In genomic region chr10:80295618-80296425, GRCm38 (mm10) we compare ENCODE assay signal across 8 mouse cellular contexts. TPM values are rescaled to one million over a fixed set of nuclear protein-coding genes. Genes with fewer than 3 reads are reported as not detected.
DNase-seq lines count a peak whose midpoint lies in the region; ATAC-seq and TF ChIP-seq lines count a peak whose summit lies in the region.

TSS of gene Apc2 (plus strand) at chr10:80295977.

- peaks cover 31% of the 10 kb centered on the region for H3K79me2 ChIP-seq in C2C12 (ENCODE audit: control insufficient read depth, insufficient read depth)

- peak; percentile 79 for TF ChIP-seq CTCF in C2C12 (IDR thresholded peaks at IDR 0.05; ENCODE audit: control insufficient read depth, insufficient read depth, insufficient read length)
- TF ChIP-seq CTCF in brain, embryonic 14.5 days (IDR thresholded peaks at IDR 0.05; ENCODE audit: borderline replicate concordance, extremely low read depth, insufficient read depth, insufficient read length), result peak; percentile 60

- H3K4me3 ChIP-seq in C2C12 (ENCODE audit: insufficient read depth, poor library complexity, severe bottlenecking), result no peak within 1 kb of the TSS
- H3K4me3 ChIP-seq in erythroblast, embryonic 14.5 days (replicated peaks), result peak within 1 kb of the TSS; percentile 42
- H3K4me3 ChIP-seq in heart, embryonic 12.5 days, result peak within 1 kb of the TSS; percentile 48
- peak within 1 kb of the TSS; percentile 41 for H3K4me3 ChIP-seq in kidney, embryonic 16.5 days (ENCODE audit: low read length)

- H3K27ac ChIP-seq in heart, embryonic 12.5 days (ENCODE audit: poor library complexity, severe bottlenecking), result no peak within 1 kb of the TSS
- H3K27ac ChIP-seq in kidney, embryonic 16.5 days (ENCODE audit: low read length), result 0 out of 2 replicates have a peak within 1 kb of the TSS, but pooled peaks have one; percentile 3

- H3K79me3 ChIP-seq in C2C12 (ENCODE audit: low read depth), result peaks cover 17% of the 10 kb centered on the region

- no peaks in the 10 kb centered on the region for H3K9me3 ChIP-seq in erythroblast, embryonic 14.5 days (ENCODE audit: control insufficient read depth, low read length)
- H3K9me3 ChIP-seq in heart, embryonic 12.5 days (replicated peaks), result no peaks in the 10 kb centered on the region
- no peaks in the 10 kb centered on the region for H3K9me3 ChIP-seq in kidney, embryonic 16.5 days (ENCODE audit: low read length)

- H3K9ac ChIP-seq in heart, embryonic 12.5 days, result peak within 1 kb of the TSS; percentile 74
- H3K9ac ChIP-seq in kidney, embryonic 16.5 days (replicated peaks; ENCODE audit: low read length), result peak within 1 kb of the TSS; percentile 55

- H3ac ChIP-seq in C2C12 (ENCODE audit: control insufficient read depth, insufficient read length, low read depth), result peak within 1 kb of the TSS; percentile 85

- H3K27me3 ChIP-seq in C2C12 (ENCODE audit: control insufficient read depth, insufficient read depth, insufficient read length), result peaks cover 31% of the 10 kb centered on the region
- peaks cover 51% of the 10 kb centered on the region for H3K27me3 ChIP-seq in erythroblast, embryonic 14.5 days (ENCODE audit: control insufficient read depth)
- H3K27me3 ChIP-seq in heart, embryonic 12.5 days (replicated peaks), result peaks cover 46% of the 10 kb centered on the region
- peaks cover 38% of the 10 kb centered on the region for H3K27me3 ChIP-seq in kidney, embryonic 16.5 days (ENCODE audit: insufficient read depth, low read length)

- H3K4me2 ChIP-seq in heart, embryonic 12.5 days, result peak within 1 kb of the TSS; percentile 83
- H3K4me2 ChIP-seq in kidney, embryonic 16.5 days (replicated peaks; ENCODE audit: low read depth, low read length), result peak within 1 kb of the TSS; percentile 64

- peaks cover 62% of the 10 kb centered on the region for H3K4me1 ChIP-seq in erythroblast, embryonic 14.5 days (ENCODE audit: control insufficient read depth)
- H3K4me1 ChIP-seq in heart, embryonic 12.5 days (replicated peaks), result peaks cover 34% of the 10 kb centered on the region
- peaks cover 17% of the 10 kb centered on the region for H3K4me1 ChIP-seq in kidney, embryonic 16.5 days (ENCODE audit: insufficient read depth, low read length)

- peak; percentile 43; the same call in 1 of the 2 replicates for ATAC-seq in heart, embryonic 12.5 days (ENCODE audit: insufficient number of reproducible peaks, low FRiP score)
- ATAC-seq in kidney, embryonic 16.5 days (ENCODE audit: low FRiP score, low TSS enrichment), result peak; percentile 47
- peak; percentile 29; the same call in 1 of the 2 replicates for ATAC-seq in monocyte, adult 5-6 weeks (replicated peaks; ENCODE audit: insufficient number of reproducible peaks, low FRiP score, low TSS enrichment, poor library complexity, severe bottlenecking)

- no peak for TF ChIP-seq POLR2A in brain, embryonic 14.5 days (IDR thresholded peaks at IDR 0.05; ENCODE audit: borderline replicate concordance, extremely low read depth, insufficient read depth, insufficient read length, poor library complexity, severe bottlenecking)

- peak; percentile 97 for DNase-seq in brain, embryonic 14.5 days (ENCODE audit: low read depth)
- DNase-seq in liver, result peak; percentile 75
- peak; percentile 69 to 77 for DNase-seq in spleen, postnatal 36 days (ENCODE audit: low spot score in 2 of 2)

- H3K36me3 ChIP-seq in C2C12 (ENCODE audit: control insufficient read depth, insufficient read depth), result peaks cover 29% of the 10 kb centered on the region
- peaks cover 24% of the 10 kb centered on the region for H3K36me3 ChIP-seq in erythroblast, embryonic 14.5 days (ENCODE audit: control insufficient read depth)
- H3K36me3 ChIP-seq in heart, embryonic 12.5 days, result peaks cover 21% of the 10 kb centered on the region
- H3K36me3 ChIP-seq in kidney, embryonic 16.5 days (ENCODE audit: insufficient read depth, low read length), result peaks cover 15% of the 10 kb centered on the region

- WGBS in heart, embryonic 12.5 days, result 1% methylated on average over 26 of the region's 26 CpGs
- 1% methylated on average over 26 of the region's 26 CpGs for WGBS in kidney, embryonic 16.5 days

TF ChIP-seq in C2C12, 6 proteins besides CTCF, POLR2A, EP300 and RAD21:
- TF ChIP-seq MAX (IDR thresholded peaks at IDR 0.05) (no peak), MYOG (IDR thresholded peaks at IDR 0.05; ENCODE audit: control insufficient read depth, extremely low read depth, insufficient read length) (no peak), MYOD1 (IDR thresholded peaks at IDR 0.05; ENCODE audit: control insufficient read depth, insufficient read length, low read depth) (peak; percentile 13)

RNA-seq across cellular contexts. Expression of gene Apc2, which starts in this region (rescaled TPM):
- polyA plus RNA-seq in C2C12 (2012; fragmentation: generic; extraction: Trizol), result 0.20 TPM
- 189 and 292 TPM in 2 replicates for polyA plus RNA-seq in brain, embryonic 14.5 days (2012; rRNA removed)
- under 0.01 TPM in 1 of 2 replicates, not detected in the other for polyA plus RNA-seq in erythroblast, embryonic 14.5 days (2012)
- polyA plus RNA-seq in heart, embryonic 12.5 days (2016; fragmentation: Nextera tagmentation; extraction: Ambion mirVana), result 0.89 and 1.4 TPM in 2 replicates
- 1.6 and 1.9 TPM in 2 replicates for polyA plus RNA-seq in kidney, embryonic 16.5 days (2015; fragmentation: Nextera tagmentation; extraction: Ambion mirVana)
- total RNA-seq in monocyte, adult 5-6 weeks (2017), result 2.3 TPM in 1 of 3 replicates, not detected in the others

Comparison
In these comparisons a context has a peak if more than half of its experiments do, and no peak if none do; other contexts are left out.
1. RNA of gene Apc2 (polyA plus RNA-seq): 189 to 292 TPM in brain, embryonic 14.5 days; 1.6 to 1.9 TPM in kidney, embryonic 16.5 days, 0.89 to 1.4 TPM in heart, embryonic 12.5 days, 0.20 TPM in C2C12 (single experiment) and under 0.01 TPM in erythroblast, embryonic 14.5 days; every median in the first group is over 10 times any median in the second.
2. Peak in every context shown above with its lines, with median percentiles within 50 percentile points of each other: DNase-seq and ATAC-seq.